ENCODE assay signal across 22 mouse cellular contexts in genomic region chr1:24010821-24011220, GRCm38 (mm10).
"Had no signal": no experiment of that assay in that cellular context is flagged by ENCODE, and none has a peak within 500 bp of the region (broad histone marks: within the 10 kb centered on the region; RNA-seq: fewer than 3 reads in every experiment).

No protein-coding gene starts in this region.

- H3K9me3 ChIP-seq: limb, embryonic 13.5 days; liver, embryonic 12.5 days; liver, embryonic 15.5 days; lung, embryonic 15.5 days; megakaryocyte, embryonic 14.5 days; midbrain, embryonic 10.5 days; midbrain, embryonic 13.5 days; neural tube, embryonic 13.5 days had no signal

- H3K4me3 ChIP-seq: limb, embryonic 13.5 days; liver, embryonic 12.5 days; liver, embryonic 15.5 days; lung, embryonic 15.5 days; megakaryocyte, embryonic 14.5 days; midbrain, embryonic 10.5 days; midbrain, embryonic 13.5 days; myocyte; neural tube, embryonic 13.5 days had no signal

- H3K27ac ChIP-seq: kidney, postnatal 0 days; limb, embryonic 13.5 days; liver, embryonic 12.5 days; liver, embryonic 15.5 days; lung, embryonic 15.5 days; midbrain, embryonic 10.5 days; midbrain, embryonic 13.5 days; neural tube, embryonic 13.5 days; stomach, postnatal 0 days had no signal

- ATAC-seq: liver, embryonic 12.5 days; midbrain, embryonic 13.5 days; midbrain, embryonic 16.5 days had no signal

- H3K36me3 ChIP-seq: liver, embryonic 15.5 days had no signal

- H3K9ac ChIP-seq: limb, embryonic 13.5 days; liver, embryonic 12.5 days; liver, embryonic 15.5 days; lung, embryonic 15.5 days; midbrain, embryonic 13.5 days; neural tube, embryonic 13.5 days had no signal

- H3K4me2 ChIP-seq: limb, embryonic 13.5 days; liver, embryonic 12.5 days; liver, embryonic 15.5 days; lung, embryonic 15.5 days; midbrain, embryonic 13.5 days; neural tube, embryonic 13.5 days had no signal

- DNase-seq: left cerebral cortex, postnatal 4 days; liver; lung, adult 18-20 months; lung, postnatal 10 days; lung, postnatal 36 days; right cerebral cortex, postnatal 14 days; right cerebral cortex, postnatal 4 days; thymus, adult 2 months; thymus, postnatal 14 days; thymus, postnatal 4 days had no signal

- H3K4me1 ChIP-seq: limb, embryonic 13.5 days; liver, embryonic 12.5 days; liver, embryonic 15.5 days; lung, embryonic 15.5 days; megakaryocyte, embryonic 14.5 days; midbrain, embryonic 10.5 days; midbrain, embryonic 13.5 days; neural tube, embryonic 13.5 days had no signal

- H3K27me3 ChIP-seq: liver, embryonic 12.5 days; liver, embryonic 15.5 days; lung, embryonic 15.5 days; midbrain, embryonic 13.5 days; neural tube, embryonic 13.5 days had no signal
